Mouse (Mus musculus) activated CD4-positive, CD25-positive, alpha-beta regulatory T cell (primary cell): Measurements from ENCODE around the gene Nrtn. TPM values are rescaled to one million over a fixed set of nuclear protein-coding genes. Genes with fewer than 3 reads are reported as not detected.

Source experiments
- polyA plus RNA-seq, 2 experiments: library from polyadenylated mRNA; unstranded; fragments of 100-300 nt; shearing (Covaris generic); gene quantifications; one replicate each; pipeline ENCODE4 v1.2.1; 2017

Nrtn gene
- not detected for polyA plus RNA-seq

DNA sequence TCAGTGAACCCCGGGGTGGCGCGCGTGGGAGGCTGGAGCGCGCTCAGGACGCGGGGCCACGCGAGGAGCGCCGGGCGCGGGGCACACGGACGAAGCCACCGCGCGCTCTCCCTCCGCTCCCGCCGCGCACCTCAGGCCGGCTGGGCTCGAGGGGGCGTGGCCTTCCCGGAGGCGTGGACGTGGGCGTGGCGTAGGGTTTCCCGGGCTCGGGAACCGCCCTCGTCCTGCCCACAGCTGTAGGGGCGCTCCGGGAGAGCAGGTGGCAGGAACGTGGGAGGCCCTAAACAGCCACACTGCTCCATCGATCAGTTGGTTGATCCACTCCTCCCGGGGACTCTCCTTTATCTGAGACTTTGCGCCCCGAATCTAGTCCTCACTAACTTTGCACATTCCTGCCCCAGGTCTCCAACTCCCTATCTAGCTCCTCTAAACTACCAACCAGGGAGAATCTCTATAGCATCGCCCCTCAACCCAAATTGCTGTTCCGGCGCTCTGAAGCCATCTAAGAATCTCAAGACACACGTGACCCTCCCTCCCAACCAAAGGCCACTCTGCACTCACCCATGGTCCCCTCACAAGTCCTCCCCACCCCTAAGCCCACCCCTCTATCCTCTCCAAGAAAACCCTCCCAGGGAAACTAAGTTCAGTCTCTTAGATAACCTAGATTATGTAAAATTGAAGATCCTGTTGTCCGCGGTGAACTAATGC lies at the start of gene Nrtn:
TSS of gene Nrtn (minus strand) at position 115 of the 708 bp plus-strand sequence.

DNA sequence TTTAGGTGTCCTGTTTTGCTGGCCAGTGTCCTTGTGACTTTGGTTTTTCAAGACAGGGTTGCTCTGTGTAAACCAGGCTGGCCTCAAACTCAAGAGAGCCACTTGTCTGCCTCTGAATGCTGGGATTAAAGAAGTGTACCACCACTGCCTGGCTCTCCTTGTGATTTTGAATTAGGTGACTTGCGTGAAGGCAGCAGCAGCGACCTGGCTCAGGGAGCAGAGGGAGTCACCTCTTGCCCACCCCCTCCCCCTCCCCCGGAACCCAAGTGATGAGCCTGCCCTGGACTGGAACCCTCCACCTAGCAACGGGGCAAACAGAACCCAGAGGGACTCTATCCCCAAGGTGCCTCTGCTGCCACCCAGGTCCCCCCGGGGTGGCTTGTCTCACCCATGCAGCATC lies 12.6 kb upstream of the Nrtn start, which contains the start of gene Prr22:
TSS of gene Prr22 (plus strand) at position 301 of the 400 bp plus-strand sequence.

GRCm38 (mm10) chr17:56764474-56765354 lies 7.4 kb upstream of the Nrtn start, which contains the start of gene Dus3l:
TSS of gene Dus3l (plus strand) at chr17:56764757.

DNA sequence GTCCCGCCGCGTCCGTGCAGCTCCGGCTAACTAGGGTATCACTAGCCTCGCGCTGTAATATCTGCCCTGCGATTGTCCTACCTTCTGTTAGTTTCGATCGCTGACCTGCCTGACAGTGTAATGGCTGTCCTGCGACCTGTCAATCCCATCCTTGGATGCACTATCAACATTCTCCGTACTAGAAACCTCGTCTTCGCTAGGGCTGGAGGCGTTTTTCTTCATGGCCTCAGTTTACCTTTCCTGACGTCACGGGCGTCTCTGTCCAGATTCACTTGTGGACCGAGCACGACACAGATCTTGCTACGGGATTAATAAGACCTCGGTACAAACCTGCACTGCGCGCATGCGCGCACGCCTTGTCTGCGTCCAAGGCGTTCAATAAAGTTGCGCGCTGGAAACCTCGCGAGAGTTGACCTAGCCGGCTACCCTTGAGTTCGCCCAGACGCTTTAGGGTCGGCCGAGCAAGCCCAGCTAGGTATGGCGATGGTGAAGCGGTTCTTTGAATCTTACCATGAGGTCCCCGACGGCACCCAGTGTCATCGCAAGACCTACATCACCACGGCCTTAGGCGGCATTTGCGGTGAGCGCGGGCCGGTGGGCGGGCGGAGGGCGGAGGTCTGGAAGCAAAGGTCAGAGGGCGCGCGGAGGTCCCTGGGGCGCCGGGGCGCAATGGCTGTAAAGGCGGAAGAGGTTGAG lies 39.8 kb downstream of the Nrtn start, which contains the start of the genes Ndufa11 and Vmac:
TSS of gene Ndufa11 (plus strand) at position 405 of the 696 bp plus-strand sequence.
TSS of gene Vmac (minus strand) at position 660 of the 696 bp plus-strand sequence.

Other genes starting within 250 kb of the Nrtn start
- gene Znrf4, start 245.1 kb downstream of the Nrtn start, polyA plus RNA-seq: not detected
- under 1 TPM; 0.63 to 1.00 TPM for gene Gm20219, start 203.1 kb downstream of the Nrtn start, polyA plus RNA-seq
- 100 to 1,000 TPM; 107 to 129 TPM for gene Safb2, start 172.9 kb downstream of the Nrtn start, polyA plus RNA-seq
- gene Safb, start 172.7 kb downstream of the Nrtn start, polyA plus RNA-seq: 100 to 1,000 TPM; 124 to 148 TPM
- 100 to 1,000 TPM; 189 to 264 TPM for gene 2410015M20Rik, start 147.8 kb downstream of the Nrtn start, polyA plus RNA-seq
- gene Rpl36, start 144.1 kb downstream of the Nrtn start, polyA plus RNA-seq: 1,000 to 10,000 TPM; 1,401 to 2,699 TPM
- gene Lonp1, start 130.6 kb downstream of the Nrtn start, polyA plus RNA-seq: 10 to 100 TPM; 34.4 to 41.3 TPM
- gene Catsperd, start 129.4 kb downstream of the Nrtn start, polyA plus RNA-seq: under 1 TPM; 0.16 to 0.36 TPM
- gene Ranbp3, start 84.2 kb downstream of the Nrtn start, polyA plus RNA-seq: 10 to 100 TPM; 79.3 to 90.3 TPM
- 100 to 1,000 TPM; 284 to 322 TPM for gene Ndufa11, start 39.8 kb downstream of the Nrtn start, polyA plus RNA-seq
- 10 to 100 TPM; 11.9 to 18.9 TPM for gene Vmac, start 39.5 kb downstream of the Nrtn start, polyA plus RNA-seq
- gene Dus3l, start 7.2 kb upstream of the Nrtn start, polyA plus RNA-seq: 10 to 100 TPM; 37.5 to 47.0 TPM
- 1 to 10 TPM in 1 of 2 experiments, under 1 TPM in 1; 0.69 to 1.7 TPM for gene Prr22, start 12.7 kb upstream of the Nrtn start, polyA plus RNA-seq
- gene Rfx2, start 73.5 kb upstream of the Nrtn start, polyA plus RNA-seq: 1 to 10 TPM in 1 of 2 experiments, under 1 TPM in 1; 0.95 to 1.7 TPM
- gene Acsbg2, start 116.9 kb upstream of the Nrtn start, polyA plus RNA-seq: not detected
- under 1 TPM; 0.10 to 0.27 TPM for gene 1700061G19Rik, start 117.9 kb upstream of the Nrtn start, polyA plus RNA-seq
- 10 to 100 TPM; 31.3 to 45.7 TPM for gene Mllt1, start 177.9 kb upstream of the Nrtn start, polyA plus RNA-seq
- gene Acer1, start 224.6 kb upstream of the Nrtn start, polyA plus RNA-seq: not detected
- gene Clpp, start 232.8 kb upstream of the Nrtn start, polyA plus RNA-seq: 10 to 100 TPM; 46.4 to 81.8 TPM
- gene Alkbh7, start 239.8 kb upstream of the Nrtn start, polyA plus RNA-seq: 10 to 100 TPM; 25.2 to 32.7 TPM
- not detected for gene Pspn, start 242.5 kb upstream of the Nrtn start, polyA plus RNA-seq